Comparison of ENCODE assay signal across 14 mouse cellular contexts in genomic region chr10:90999899-91000298, GRCm38 (mm10).
DNase-seq lines count a peak whose midpoint lies in the region; ATAC-seq and TF ChIP-seq lines count a peak whose summit lies in the region.
"Had no signal": no experiment of that assay in that cellular context is flagged by ENCODE, and none has a peak within 500 bp of the region (broad histone marks: within the 10 kb centered on the region; RNA-seq: fewer than 3 reads in every experiment).

No protein-coding gene starts in this region.

- H3K27ac ChIP-seq in kidney, embryonic 14.5 days (ENCODE audit: low read depth, low read length), result no peak overlapping the region
- no peak overlapping the region for H3K27ac ChIP-seq in thymus, adult 2 months (ENCODE audit: control insufficient read depth, insufficient read depth, low read length)
- H3K27ac ChIP-seq: forebrain, embryonic 15.5 days; hindbrain, embryonic 10.5 days; neural tube, embryonic 13.5 days had no signal

- ATAC-seq in kidney, embryonic 14.5 days (ENCODE audit: low FRiP score, low TSS enrichment), result no peak
- ATAC-seq: CD4-positive, CD25-positive, alpha-beta regulatory T cell, adult 4 months; forebrain, embryonic 15.5 days; intestine, embryonic 16.5 days; lung, postnatal 0 days had no signal

- H3K9ac ChIP-seq in kidney, embryonic 14.5 days (ENCODE audit: low read depth, low read length), result no peak overlapping the region
- H3K9ac ChIP-seq: forebrain, embryonic 15.5 days; neural tube, embryonic 13.5 days had no signal

- no peaks in the 10 kb centered on the region for H3K4me1 ChIP-seq in kidney, embryonic 14.5 days (ENCODE audit: control insufficient read depth, insufficient read depth, low read length)
- H3K4me1 ChIP-seq in thymus, adult 2 months (replicated peaks; ENCODE audit: control insufficient read depth, insufficient read depth, low read length), result no peaks in the 10 kb centered on the region
- H3K4me1 ChIP-seq: hindbrain, embryonic 10.5 days; neural tube, embryonic 13.5 days had no signal

- no peaks in the 10 kb centered on the region for H3K27me3 ChIP-seq in kidney, embryonic 14.5 days (ENCODE audit: control insufficient read depth, insufficient read depth, low read length)
- H3K27me3 ChIP-seq in thymus, adult 2 months (ENCODE audit: control insufficient read depth, insufficient read depth, low read length), result no peaks in the 10 kb centered on the region
- H3K27me3 ChIP-seq: forebrain, embryonic 15.5 days; neural tube, embryonic 13.5 days had no signal

- TF ChIP-seq CTCF in thymus, adult 2 months (IDR thresholded peaks at IDR 0.05; ENCODE audit: borderline replicate concordance, control insufficient read depth, extremely low read depth, insufficient read depth, low read length, poor library complexity), result no peak

- intact Hi-C loops in left cerebral cortex, postnatal 36 days (cut with DNase I), result no loop called here
- intact Hi-C loops in left cerebral cortex, postnatal 4 days (cut with DNase I), result no loop called here

- peaks cover 13% of the 10 kb centered on the region; the same call in 1 of the 2 replicates for H3K36me3 ChIP-seq in kidney, embryonic 14.5 days (ENCODE audit: control insufficient read depth, insufficient read depth, low read length)
- peaks cover 14% of the 10 kb centered on the region for H3K36me3 ChIP-seq in thymus, adult 2 months (ENCODE audit: control insufficient read depth, insufficient read depth, low read length)

- H3K4me2 ChIP-seq in kidney, embryonic 14.5 days (replicated peaks; ENCODE audit: low read depth, low read length), result no peak overlapping the region
- H3K4me2 ChIP-seq: forebrain, embryonic 15.5 days; neural tube, embryonic 13.5 days had no signal

- no peak for TF ChIP-seq POLR2A in thymus, adult 2 months (IDR thresholded peaks at IDR 0.05; ENCODE audit: control insufficient read depth, extremely low read depth, insufficient read depth, low read length, poor library complexity)

- no peak overlapping the region for H3K4me3 ChIP-seq in kidney, embryonic 14.5 days (ENCODE audit: low read length)
- H3K4me3 ChIP-seq in thymus, adult 2 months (ENCODE audit: control insufficient read depth, insufficient read depth, low read length), result no peak overlapping the region
- H3K4me3 ChIP-seq: forebrain, embryonic 15.5 days; hindbrain, embryonic 10.5 days; neural tube, embryonic 13.5 days had no signal

- 79% methylated on average over 5 of the region's 5 CpGs for WGBS in kidney, embryonic 14.5 days
- WGBS in thymus, adult 2 months, result 90% methylated on average over 5 of the region's 5 CpGs

- DNase-seq in kidney, adult 11 months, result peak; percentile 12
- peak; percentile 55 to 61 for DNase-seq in left cerebral cortex, postnatal 36 days (ENCODE audit: low spot score in 2 of 2)
- DNase-seq in left cerebral cortex, postnatal 4 days, result no peak
- DNase-seq in fibroblast of lung, adult 2 months (ENCODE audit: low read depth), result peak; percentile 4
- DNase-seq in adrenal gland, postnatal 36 days, result no peak
- DNase-seq in thymus, adult 2 months, result no peak
- DNase-seq: gastrocnemius, postnatal 25 days had no signal

- no peaks in the 10 kb centered on the region for H3K9me3 ChIP-seq in kidney, embryonic 14.5 days (ENCODE audit: control insufficient read depth, low read length)
- H3K9me3 ChIP-seq: forebrain, embryonic 15.5 days; hindbrain, embryonic 10.5 days; neural tube, embryonic 13.5 days had no signal

Comparison
In these comparisons a context has a peak if more than half of its experiments do, and no peak if none do; other contexts are left out.
1. DNase-seq: peak in kidney, adult 11 months (single experiment), left cerebral cortex, postnatal 36 days (2 of 2) and fibroblast of lung, adult 2 months (single experiment); none in left cerebral cortex, postnatal 4 days (single experiment), adrenal gland, postnatal 36 days (0 of 2) and thymus, adult 2 months (single experiment).